ENCODE assay signal across 8 mouse cellular contexts in the genomic region with DNA sequence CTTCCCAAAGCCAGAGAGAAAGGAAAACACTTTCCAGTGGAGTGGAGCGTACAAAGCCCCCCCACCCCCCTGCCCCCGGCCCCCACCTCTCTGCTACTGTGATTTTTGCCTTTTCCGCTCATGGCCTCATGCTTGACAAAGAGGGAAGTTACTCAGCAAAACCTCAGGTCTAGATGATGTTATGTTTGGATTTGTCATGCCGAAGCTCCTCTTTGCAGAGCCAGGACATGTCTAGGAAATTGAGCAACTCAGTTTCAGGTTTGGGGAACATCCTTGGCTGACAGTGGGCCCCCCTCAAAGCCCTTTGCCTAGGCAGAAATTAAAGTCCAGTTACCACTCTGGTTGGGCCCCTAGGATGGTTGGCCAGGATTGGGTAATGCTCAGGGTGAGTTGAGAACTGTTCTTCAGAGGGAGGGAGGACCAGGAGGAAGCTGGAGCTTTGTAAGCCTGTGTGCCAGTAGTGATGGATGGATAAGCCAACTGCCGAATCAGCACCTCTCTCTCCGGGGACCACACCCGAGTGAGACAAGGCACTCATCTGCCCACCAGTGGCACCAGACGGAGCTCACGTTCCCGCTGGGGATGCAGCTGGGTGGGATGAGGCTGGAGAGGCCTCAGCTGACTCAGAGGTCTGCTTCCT. TPM values are rescaled to one million over a fixed set of nuclear protein-coding genes. Genes with fewer than 3 reads are reported as not detected.
DNase-seq lines count a peak whose midpoint lies in the region; ATAC-seq and TF ChIP-seq lines count a peak whose summit lies in the region.
"Had no signal": no experiment of that assay in that cellular context is flagged by ENCODE, and none has a peak within 500 bp of the region (broad histone marks: within the 10 kb centered on the region; RNA-seq: fewer than 3 reads in every experiment).

No protein-coding gene starts in this region.

- WGBS in midbrain, embryonic 12.5 days, result 75% methylated on average over 10 of the region's 10 CpGs
- 73% methylated on average over 10 of the region's 10 CpGs for WGBS in midbrain, embryonic 11.5 days
- 20% methylated on average over 10 of the region's 10 CpGs for WGBS in liver, embryonic 13.5 days (ENCODE audit: insufficient replicate concordance)
- WGBS in small intestine, adult 2 months, result 49% methylated on average over 10 of the region's 10 CpGs

- H3K9me3 ChIP-seq in midbrain, embryonic 12.5 days, result no peaks in the 10 kb centered on the region
- H3K9me3 ChIP-seq in midbrain, embryonic 11.5 days (ENCODE audit: control insufficient read depth, low read length), result no peaks in the 10 kb centered on the region
- no peaks in the 10 kb centered on the region for H3K9me3 ChIP-seq in liver, embryonic 13.5 days (replicated peaks)

- no peaks in the 10 kb centered on the region for H3K27me3 ChIP-seq in midbrain, embryonic 12.5 days
- H3K27me3 ChIP-seq in midbrain, embryonic 11.5 days (ENCODE audit: control insufficient read depth, insufficient read depth, low read length), result no peaks in the 10 kb centered on the region
- H3K27me3 ChIP-seq in liver, embryonic 13.5 days, result peaks cover 38% of the 10 kb centered on the region
- no peaks in the 10 kb centered on the region for H3K27me3 ChIP-seq in small intestine, adult 2 months (ENCODE audit: control insufficient read depth, insufficient read depth, low read length)

- ATAC-seq in midbrain, embryonic 12.5 days (ENCODE audit: low FRiP score, low read depth), result no peak
- no peak for ATAC-seq in midbrain, embryonic 11.5 days (ENCODE audit: low FRiP score)
- peak; percentile 88 for ATAC-seq in granulocyte monocyte progenitor cell, adult 5-6 weeks (replicated peaks; ENCODE audit: poor library complexity, severe bottlenecking)
- peak; percentile 26; the same call in 1 of the 2 replicates for ATAC-seq in liver, embryonic 13.5 days (ENCODE audit: low read depth)

- H3K4me1 ChIP-seq in midbrain, embryonic 12.5 days, result 0 out of 2 replicates have a peak, but pooled peaks cover 4% of the 10 kb centered on the region
- no peaks in the 10 kb centered on the region for H3K4me1 ChIP-seq in midbrain, embryonic 11.5 days (ENCODE audit: control insufficient read depth, insufficient read depth, low read length)
- peaks cover 82% of the 10 kb centered on the region for H3K4me1 ChIP-seq in liver, embryonic 13.5 days (replicated peaks)
- peaks cover 2% of the 10 kb centered on the region; the same call in 1 of the 2 replicates for H3K4me1 ChIP-seq in small intestine, adult 2 months (ENCODE audit: control insufficient read depth, insufficient read depth, insufficient read length, low read length)

- no peak for TF ChIP-seq CTCF in small intestine, adult 2 months (IDR thresholded peaks at IDR 0.05; ENCODE audit: extremely low read depth, insufficient read length, insufficient replicate concordance, low read depth, low read length)

- no peak for DNase-seq in midbrain, embryonic 11.5 days (ENCODE audit: low spot score, missing footprints)
- DNase-seq in liver, embryonic 13.5 days, result no peak
- no peak for DNase-seq in urinary bladder, postnatal 4 days (ENCODE audit: low spot score in 2 of 2)
- no peak for DNase-seq in urinary bladder, postnatal 36 days (ENCODE audit: low spot score in 2 of 2)

- TF ChIP-seq POLR2A in small intestine, adult 2 months (IDR thresholded peaks at IDR 0.05; ENCODE audit: low read depth, low read length), result no peak

- H3K27ac ChIP-seq in midbrain, embryonic 12.5 days (replicated peaks), result 0 out of 2 replicates have a peak overlapping the region, but pooled peaks have one; percentile 4
- H3K27ac ChIP-seq in midbrain, embryonic 11.5 days (ENCODE audit: low read depth, low read length), result no peak overlapping the region
- H3K27ac ChIP-seq in liver, embryonic 13.5 days, result peak overlapping the region; percentile 25; the same call in 1 of the 2 replicates
- peak overlapping the region; percentile 15; the same call in 1 of the 2 replicates for H3K27ac ChIP-seq in small intestine, adult 2 months (ENCODE audit: insufficient read depth, low read depth, low read length)

- peaks cover 16% of the 10 kb centered on the region for H3K36me3 ChIP-seq in midbrain, embryonic 12.5 days
- H3K36me3 ChIP-seq in midbrain, embryonic 11.5 days (ENCODE audit: control insufficient read depth, insufficient read depth, low read length), result peaks cover 9% of the 10 kb centered on the region; the same call in 1 of the 2 replicates
- H3K36me3 ChIP-seq in liver, embryonic 13.5 days, result peaks cover 10% of the 10 kb centered on the region
- peaks cover 8% of the 10 kb centered on the region for H3K36me3 ChIP-seq in small intestine, adult 2 months (ENCODE audit: control insufficient read depth, insufficient read depth, low read length)

- no peak overlapping the region for H3K4me3 ChIP-seq in midbrain, embryonic 12.5 days
- H3K4me3 ChIP-seq in midbrain, embryonic 11.5 days (ENCODE audit: low read depth, low read length), result no peak overlapping the region
- peak overlapping the region; percentile 32; the same call in 1 of the 2 replicates for H3K4me3 ChIP-seq in liver, embryonic 13.5 days (replicated peaks)
- peak overlapping the region; percentile 56 for H3K4me3 ChIP-seq in small intestine, adult 2 months (ENCODE audit: low read depth, low read length)
- H3K4me3 ChIP-seq: erythroblast, embryonic 14.5 days had no signal

- H3K4me2 ChIP-seq in midbrain, embryonic 12.5 days (replicated peaks), result no peak overlapping the region
- no peak overlapping the region for H3K4me2 ChIP-seq in midbrain, embryonic 11.5 days
- peak overlapping the region; percentile 26 for H3K4me2 ChIP-seq in liver, embryonic 13.5 days

- no peak overlapping the region for H3K9ac ChIP-seq in midbrain, embryonic 12.5 days (replicated peaks)
- no peak overlapping the region for H3K9ac ChIP-seq in midbrain, embryonic 11.5 days (ENCODE audit: low read length)
- H3K9ac ChIP-seq in liver, embryonic 13.5 days, result peak overlapping the region; percentile 2; the same call in 1 of the 2 replicates

RNA-seq across cellular contexts. Expression of gene Stab1, which starts 2.3 kb away (rescaled TPM):
- 39.7 and 40.3 TPM in 2 replicates for polyA plus RNA-seq in midbrain, embryonic 12.5 days (2016; fragmentation: Nextera tagmentation; extraction: Ambion mirVana)
- polyA plus RNA-seq in midbrain, embryonic 11.5 days (2014; fragmentation: Nextera tagmentation; extraction: Ambion mirVana), result 28.6 and 28.7 TPM in 2 replicates
- total RNA-seq in granulocyte monocyte progenitor cell, adult 5-6 weeks (2014; fragmentation: Nextera tagmentation), result not detected in 2 replicates
- total RNA-seq in granulocyte monocyte progenitor cell, adult 5-6 weeks (2017), result 3.0 TPM in 1 of 2 replicates, not detected in the other
- 18.5 and 19.2 TPM in 2 replicates for polyA plus RNA-seq in liver, embryonic 13.5 days (2015; fragmentation: Nextera tagmentation; extraction: Ambion mirVana)
- polyA plus RNA-seq in small intestine, adult 2 months (2012; rRNA removed), result 31.3 and 65.4 TPM in 2 replicates

RNA-seq across cellular contexts. Expression of gene Nt5dc2, which starts 35.3 kb away (rescaled TPM):
- 446 and 464 TPM in 2 replicates for polyA plus RNA-seq in midbrain, embryonic 12.5 days (2016; fragmentation: Nextera tagmentation; extraction: Ambion mirVana)
- polyA plus RNA-seq in midbrain, embryonic 11.5 days (2014; fragmentation: Nextera tagmentation; extraction: Ambion mirVana), result 457 and 520 TPM in 2 replicates
- total RNA-seq in granulocyte monocyte progenitor cell, adult 5-6 weeks (2014; fragmentation: Nextera tagmentation), result 107 and 116 TPM in 2 replicates
- total RNA-seq in granulocyte monocyte progenitor cell, adult 5-6 weeks (2017), result 172 and 213 TPM in 2 replicates
- 174 and 196 TPM in 2 replicates for polyA plus RNA-seq in liver, embryonic 13.5 days (2015; fragmentation: Nextera tagmentation; extraction: Ambion mirVana)
- polyA plus RNA-seq in small intestine, adult 2 months (2012; rRNA removed), result 9.0 and 13.0 TPM in 2 replicates

RNA-seq across cellular contexts. Expression of gene Smim4, which starts 37.4 kb away (rescaled TPM):
- polyA plus RNA-seq in midbrain, embryonic 12.5 days (2016; fragmentation: Nextera tagmentation; extraction: Ambion mirVana), result 61.1 and 62.3 TPM in 2 replicates
- polyA plus RNA-seq in midbrain, embryonic 11.5 days (2014; fragmentation: Nextera tagmentation; extraction: Ambion mirVana), result 54.7 and 56.2 TPM in 2 replicates
- total RNA-seq in granulocyte monocyte progenitor cell, adult 5-6 weeks (2014; fragmentation: Nextera tagmentation), result 183 and 200 TPM in 2 replicates
- 85.5 and 91.3 TPM in 2 replicates for total RNA-seq in granulocyte monocyte progenitor cell, adult 5-6 weeks (2017)
- 81.6 and 90.8 TPM in 2 replicates for polyA plus RNA-seq in liver, embryonic 13.5 days (2015; fragmentation: Nextera tagmentation; extraction: Ambion mirVana)
- polyA plus RNA-seq in small intestine, adult 2 months (2012; rRNA removed), result 22.8 and 37.3 TPM in 2 replicates

RNA-seq across cellular contexts. Expression of gene Tnnc1, which starts 42.0 kb away (rescaled TPM):
- polyA plus RNA-seq in midbrain, embryonic 12.5 days (2016; fragmentation: Nextera tagmentation; extraction: Ambion mirVana), result 1.9 and 3.0 TPM in 2 replicates
- 0.40 and 0.80 TPM in 2 replicates for polyA plus RNA-seq in midbrain, embryonic 11.5 days (2014; fragmentation: Nextera tagmentation; extraction: Ambion mirVana)
- 4.1 TPM in 1 of 2 replicates, not detected in the other for total RNA-seq in granulocyte monocyte progenitor cell, adult 5-6 weeks (2014; fragmentation: Nextera tagmentation)
- 0.82 TPM in 1 of 2 replicates, not detected in the other for total RNA-seq in granulocyte monocyte progenitor cell, adult 5-6 weeks (2017)
- polyA plus RNA-seq in liver, embryonic 13.5 days (2015; fragmentation: Nextera tagmentation; extraction: Ambion mirVana), result 21.1 and 25.3 TPM in 2 replicates
- 0.34 TPM in 1 of 2 replicates, not detected in the other for polyA plus RNA-seq in small intestine, adult 2 months (2012; rRNA removed)

RNA-seq across cellular contexts. Expression of gene Nisch, which starts 50.6 kb away (rescaled TPM):
- 463 and 480 TPM in 2 replicates for polyA plus RNA-seq in midbrain, embryonic 12.5 days (2016; fragmentation: Nextera tagmentation; extraction: Ambion mirVana)
- polyA plus RNA-seq in midbrain, embryonic 11.5 days (2014; fragmentation: Nextera tagmentation; extraction: Ambion mirVana), result 243 and 258 TPM in 2 replicates
- 137 and 211 TPM in 2 replicates for total RNA-seq in granulocyte monocyte progenitor cell, adult 5-6 weeks (2014; fragmentation: Nextera tagmentation)
- 86.1 and 111 TPM in 2 replicates for total RNA-seq in granulocyte monocyte progenitor cell, adult 5-6 weeks (2017)
- 77.9 and 84.9 TPM in 2 replicates for polyA plus RNA-seq in liver, embryonic 13.5 days (2015; fragmentation: Nextera tagmentation; extraction: Ambion mirVana)
- 120 and 157 TPM in 2 replicates for polyA plus RNA-seq in small intestine, adult 2 months (2012; rRNA removed)

Comparison
In these comparisons a context has a peak if more than half of its experiments do, and no peak if none do; other contexts are left out.
1. ATAC-seq: peak in granulocyte monocyte progenitor cell, adult 5-6 weeks (single experiment) and liver, embryonic 13.5 days (single experiment); none in midbrain, embryonic 12.5 days (single experiment) and midbrain, embryonic 11.5 days (single experiment).
2. H3K4me3 ChIP-seq: peak in liver, embryonic 13.5 days (single experiment) and small intestine, adult 2 months (single experiment); none in midbrain, embryonic 12.5 days (single experiment) and midbrain, embryonic 11.5 days (single experiment).
3. RNA of gene Nt5dc2, which starts 35.3 kb away (polyA plus RNA-seq): 457 to 520 TPM in midbrain, embryonic 11.5 days, 446 to 464 TPM in midbrain, embryonic 12.5 days and 174 to 196 TPM in liver, embryonic 13.5 days; 9.0 to 13.0 TPM in small intestine, adult 2 months; every median in the first group is over 10 times any median in the second.